Mouse (Mus musculus) megakaryocyte, embryonic 14.5 days (primary cell): ENCODE results near the gene Disc1.

Experiments
- FLI1 ChIP-seq: IDR thresholded peaks from 2 replicates; pipeline ENCODE4 v1.6.1; 2012; ENCODE audit warnings: low read length, inconsistent platforms, mixed read lengths
- GATA1 ChIP-seq: IDR thresholded peaks from 3 replicates; pipeline ENCODE4 v1.6.1; 2012; ENCODE audit warnings: mixed read lengths, low read length, inconsistent platforms, borderline replicate concordance

DNA sequence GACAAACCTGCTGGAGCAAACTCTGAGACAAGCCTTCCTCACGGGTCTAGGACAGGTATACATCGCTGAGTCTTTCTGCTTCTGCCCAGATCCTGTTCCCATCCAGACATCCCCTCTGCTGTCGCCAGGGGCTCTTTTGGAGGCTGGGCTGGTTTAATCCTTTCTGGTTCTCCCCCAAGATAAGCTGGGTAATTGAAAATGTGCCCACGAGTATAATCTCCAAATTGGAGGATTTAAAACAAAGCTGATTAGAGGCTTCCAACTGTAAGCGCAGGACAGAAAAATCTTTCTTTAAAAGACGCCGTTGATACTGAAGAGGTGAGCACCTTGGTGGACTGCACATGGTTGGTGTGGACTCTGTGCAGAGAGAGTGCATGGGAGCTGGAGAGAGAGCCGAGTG, 23.3 kb downstream of the Disc1 start:
- TF ChIP-seq GATA1 (no peak), FLI1 (no peak)
